Mouse (Mus musculus) cortical plate, adult 2 months (tissue): ENCODE results near the gene Tmem30a.

Experiments
- CTCF ChIP-seq: fragments of 200-500 bp; IDR thresholded peaks from 2 replicates; pipeline ENCODE4 v1.5.1; 2011; ENCODE audit warnings: mild to moderate bottlenecking, control low read depth, low read length; ENCODE audit not compliant: insufficient read depth; ENCODE audit errors: extremely low read depth
- POLR2A ChIP-seq: fragments of 200-500 bp; IDR thresholded peaks from 2 replicates; pipeline ENCODE4 v1.6.1; 2011; ENCODE audit warnings: mild to moderate bottlenecking, low read length, control low read depth; ENCODE audit not compliant: insufficient read depth; ENCODE audit errors: extremely low read depth

DNA sequence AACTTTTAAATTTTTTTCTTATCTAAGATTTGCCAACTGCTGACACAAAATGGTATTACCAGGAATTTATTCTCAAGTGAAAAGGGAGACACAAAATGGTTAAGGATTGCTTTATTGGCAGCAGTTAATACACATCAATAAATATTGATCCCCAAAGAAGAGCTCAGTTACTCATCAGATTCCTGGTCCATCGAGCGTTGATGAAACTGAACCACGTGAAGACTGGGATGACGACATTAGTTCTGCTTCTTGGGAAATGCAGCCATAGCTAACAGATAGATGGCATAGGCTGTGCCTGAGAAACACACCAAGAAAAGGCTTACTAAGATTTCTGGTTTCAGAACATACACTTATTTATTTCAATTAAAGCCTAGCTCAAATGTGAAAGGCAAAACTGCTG lies 38.0 kb downstream of the Tmem30a start:
- TF ChIP-seq POLR2A (no peak), CTCF (no peak)
